Mouse (Mus musculus) embryo, embryonic 10.5 days (tissue): ENCODE measurements around the gene Gm10490.

Experiments
- DNase-seq: peaks from one replicate; pipeline ENCODE4 v3.0.0-alpha.2; 2015; ENCODE audit warnings: low spot score

Gene Gm10490

DNA sequence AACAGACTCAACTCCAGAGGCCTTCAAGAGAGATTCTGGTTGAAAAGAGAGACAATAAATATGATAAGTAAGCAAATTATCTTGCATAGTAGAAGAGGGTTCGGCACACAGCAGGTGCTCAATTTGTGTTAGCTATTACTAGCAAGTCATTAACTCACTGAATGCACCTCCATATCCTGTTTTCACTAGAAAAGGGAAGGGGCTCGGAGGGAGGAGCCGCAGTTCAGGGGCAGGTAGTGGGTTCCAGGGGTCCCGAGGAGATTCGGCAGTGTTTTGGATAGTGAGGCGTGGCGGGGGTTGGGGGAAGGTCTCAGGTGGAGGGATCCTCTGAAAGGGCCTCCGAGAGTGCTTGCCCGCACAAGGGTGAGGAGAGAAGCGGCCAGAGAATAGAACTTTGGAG lies 17.8 kb downstream of the Gm10490 start:
- DNase-seq, result no peak

DNA sequence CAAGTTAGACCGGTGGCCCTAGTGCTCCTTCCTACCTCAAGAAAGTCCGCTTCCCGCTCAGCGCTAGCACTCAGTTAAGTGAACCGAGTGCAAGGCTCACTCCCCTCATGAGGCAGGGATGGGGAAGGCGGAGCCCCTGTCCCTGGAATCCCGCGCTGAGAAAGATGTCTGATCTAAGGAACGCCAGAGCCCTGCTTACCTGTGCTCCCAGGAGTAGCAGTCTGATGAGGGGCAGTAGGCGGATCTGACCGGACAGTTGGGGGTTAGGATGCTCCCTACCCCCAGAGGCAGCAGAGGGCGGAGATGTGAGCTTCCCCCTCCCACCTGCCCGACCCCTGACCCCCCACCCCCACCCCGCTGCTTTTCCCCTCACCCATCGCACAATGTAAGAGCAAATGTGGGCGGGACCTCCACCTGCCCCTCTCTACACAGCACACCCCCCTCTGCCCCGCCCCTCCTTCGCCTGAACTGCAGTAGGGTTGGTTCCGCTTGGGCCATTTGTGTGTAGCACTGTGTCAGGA lies 19.0 kb downstream of the Gm10490 start, which contains the start of gene Eras:
Gene Eras, minus strand, starts transcription at position 338 of the 521 bp plus-strand sequence.
- no peak for DNase-seq

DNA sequence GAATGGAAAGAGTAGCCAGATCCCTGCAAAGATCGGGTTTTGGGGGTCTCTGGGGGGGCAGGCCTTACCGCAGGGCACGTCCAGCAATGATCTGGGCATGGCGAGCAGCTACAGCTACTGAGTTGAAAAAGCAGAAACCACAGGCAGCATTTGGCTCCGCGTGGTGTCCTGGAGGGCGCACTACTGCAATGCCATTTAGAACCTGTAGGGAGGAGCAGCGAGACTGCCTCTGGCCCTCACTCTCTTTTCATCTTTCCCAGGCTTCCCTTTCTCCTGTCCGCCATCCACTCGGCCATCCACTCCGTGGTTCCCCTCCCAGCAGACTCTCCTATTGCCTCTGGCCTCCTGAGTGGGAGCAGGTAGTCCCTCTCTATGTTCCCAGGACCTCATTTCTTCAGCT lies 27.5 kb downstream of the Gm10490 start:
- no peak for DNase-seq

DNA sequence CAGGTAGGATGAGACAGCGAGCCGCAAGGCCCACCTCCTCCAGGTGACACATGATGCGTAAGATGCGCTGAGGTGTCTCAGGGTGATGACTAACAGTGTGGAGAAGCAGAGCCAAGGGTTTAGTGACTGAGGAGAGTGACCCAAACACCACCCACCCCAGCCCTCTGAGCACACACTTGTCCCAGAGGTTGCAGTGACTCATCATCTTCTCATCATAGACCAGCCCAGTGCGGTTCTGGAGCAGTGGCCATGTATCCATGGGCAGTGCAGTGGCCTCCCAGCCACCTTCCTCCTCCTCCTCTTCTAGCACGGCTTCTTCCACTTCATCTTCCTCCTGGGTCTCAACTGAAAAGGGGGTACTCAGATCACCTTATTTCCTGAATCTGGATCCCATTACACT lies 28.3 kb downstream of the Gm10490 start:
- DNase-seq, result no peak

DNA sequence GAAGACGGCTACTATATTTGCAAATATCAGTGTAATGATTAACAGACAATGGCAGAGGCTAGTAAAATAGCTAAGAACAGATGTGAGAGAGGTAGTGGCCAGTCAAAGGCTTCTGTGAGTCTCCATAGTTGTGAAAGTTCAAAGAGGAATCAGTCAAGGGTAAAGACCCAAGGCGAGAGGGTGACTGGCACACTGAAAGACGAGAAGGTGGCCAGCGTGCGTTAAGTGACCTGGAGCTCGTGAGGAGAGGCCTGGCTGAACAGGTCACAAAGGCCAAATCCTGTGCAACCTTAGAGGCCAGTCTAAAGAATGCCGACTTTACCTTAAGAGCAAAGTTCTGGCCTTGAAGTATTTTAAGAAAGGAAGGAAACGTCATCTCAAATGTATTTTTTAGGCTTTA lies 36.3 kb downstream of the Gm10490 start:
- DNase-seq, result no peak

DNA sequence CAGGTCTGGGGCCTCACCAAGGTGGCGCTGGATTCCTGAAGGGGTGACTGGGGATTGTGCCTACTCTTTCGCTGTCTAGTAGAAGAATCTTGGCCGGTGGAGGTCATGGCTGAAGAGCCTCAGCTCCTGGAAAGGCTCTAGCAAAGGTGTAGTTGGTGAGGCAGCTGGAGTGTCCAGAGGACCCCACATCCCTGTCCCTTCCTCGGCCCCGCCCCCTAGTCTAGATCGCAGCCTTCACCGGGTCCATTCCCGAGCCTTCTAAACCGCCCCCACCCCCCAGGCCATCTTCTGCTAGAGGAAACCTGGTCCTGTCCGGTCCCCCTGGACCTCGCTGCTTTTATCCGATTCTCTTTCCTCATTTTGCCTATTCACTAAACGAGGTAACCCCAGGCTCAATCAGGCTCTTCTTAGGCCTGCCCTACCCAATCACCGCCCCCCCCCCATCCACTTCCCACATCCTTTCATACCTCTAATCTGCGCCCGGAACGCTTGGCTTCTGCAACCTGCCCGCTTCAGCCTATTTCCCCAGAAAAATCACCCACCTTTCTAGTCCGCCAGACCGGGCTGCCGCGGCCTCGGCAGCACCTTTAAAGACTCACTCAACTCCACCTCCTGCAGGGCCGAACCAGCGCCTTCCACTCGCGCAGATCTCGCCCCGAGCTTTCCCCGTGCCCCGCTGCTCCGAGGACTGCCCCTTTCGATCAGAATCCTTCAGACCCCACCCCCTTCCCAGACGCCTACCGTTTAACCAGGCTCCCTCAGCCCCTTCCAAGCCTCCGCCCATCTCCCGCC lies 38.0 kb downstream of the Gm10490 start, which contains the start of gene Hdac6:
Gene Hdac6, minus strand, starts transcription at position 782 of the 792 bp plus-strand sequence.
- no peak for DNase-seq

DNA sequence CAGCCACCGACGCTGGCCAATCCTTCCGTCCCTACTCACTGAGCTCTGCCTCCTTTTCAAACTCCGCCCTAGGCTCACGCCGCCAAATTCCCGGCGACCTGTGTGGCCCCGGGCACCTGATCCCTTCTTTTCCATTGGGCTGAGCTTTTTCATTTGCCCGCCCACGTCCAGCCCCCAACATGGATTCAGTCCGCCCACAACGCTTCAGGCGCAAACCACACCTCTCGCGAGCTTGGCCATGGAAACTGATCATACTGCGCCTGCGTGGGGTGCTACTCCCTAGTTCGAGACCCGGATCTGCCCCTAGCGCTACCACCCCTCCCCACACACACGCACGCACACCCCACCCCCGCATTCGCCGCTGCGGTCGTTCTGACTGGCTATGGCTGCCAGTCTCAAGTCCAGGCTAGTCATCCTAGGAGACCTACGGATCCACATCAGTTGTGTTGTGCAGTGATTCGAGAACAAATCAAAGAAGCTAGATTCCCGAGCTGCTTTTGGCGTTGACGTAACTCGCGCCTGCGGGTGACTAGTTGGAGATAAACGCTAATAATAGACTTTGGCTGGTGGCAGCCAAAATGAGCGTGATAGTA lies 38.7 kb downstream of the Gm10490 start:
- DNase-seq, result peak; percentile 95

DNA sequence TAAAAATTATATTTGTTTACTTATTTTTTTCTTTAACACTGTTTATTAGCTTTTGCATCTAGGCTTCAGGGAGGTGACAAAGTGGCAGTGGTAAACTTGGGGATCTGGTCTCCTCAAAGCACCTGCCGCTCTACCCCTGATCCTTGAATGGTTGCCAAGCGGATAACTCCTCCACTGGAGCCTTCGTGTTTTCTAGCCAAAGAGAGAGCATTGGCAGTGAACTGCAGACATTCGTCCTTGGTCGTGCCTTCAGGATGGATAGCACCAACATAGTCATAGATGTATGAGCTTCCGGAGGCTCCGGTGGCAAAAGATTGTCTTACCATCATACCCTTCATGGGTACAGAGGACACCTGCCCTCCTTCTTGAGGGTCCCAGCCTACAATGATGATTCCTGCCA lies 40.7 kb downstream of the Gm10490 start:
- DNase-seq, result no peak

DNA sequence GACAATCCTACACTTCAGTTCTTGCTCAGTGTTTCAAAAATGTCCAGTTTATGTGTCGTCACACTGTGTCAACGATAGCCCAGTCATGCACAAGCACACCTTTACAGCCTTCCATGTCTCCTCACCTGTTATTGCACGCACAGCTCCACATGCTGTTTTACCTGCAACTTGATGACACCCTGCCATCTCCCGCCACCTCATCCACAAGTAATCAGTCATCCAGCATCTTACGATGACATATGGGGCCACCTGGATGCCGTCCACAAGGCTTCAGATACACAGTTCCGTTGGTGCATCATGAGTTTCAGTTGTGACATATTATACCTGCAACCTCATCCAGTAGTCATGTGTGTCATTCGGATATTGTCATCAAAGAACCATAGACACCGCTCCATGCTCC lies 49.5 kb downstream of the Gm10490 start:
- DNase-seq, result no peak
